Mouse (Mus musculus): ENCODE measurements around the gene Cstb. TPM values are rescaled to one million over a fixed set of nuclear protein-coding genes. Genes with fewer than 3 reads are reported as not detected.

The Cstb gene
- polyA plus RNA-seq, 1 experiment from 2014 or later: 123 TPM

DNA sequence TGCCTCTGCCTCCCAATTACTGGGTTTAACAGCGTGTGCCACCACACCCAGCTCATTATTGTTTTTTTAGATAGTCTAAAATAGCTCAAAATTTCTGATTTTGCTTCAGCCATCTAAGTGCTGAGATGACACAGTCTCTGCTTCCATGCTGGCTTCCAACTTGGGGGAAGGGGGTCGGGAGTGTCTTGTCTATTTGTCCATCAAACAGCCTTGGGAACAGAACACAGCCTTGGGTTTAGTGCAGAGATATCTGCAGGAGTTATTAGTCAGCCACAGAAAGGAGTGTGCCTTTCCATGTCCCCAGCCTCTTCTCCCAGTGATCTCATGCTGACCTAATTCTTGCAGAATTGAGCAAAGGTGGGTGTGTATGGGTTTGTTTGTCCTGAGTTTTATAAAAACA, 6.7 kb upstream of the Cstb start:
- 85% methylated on average over 2 of the region's 2 CpGs for WGBS

DNA sequence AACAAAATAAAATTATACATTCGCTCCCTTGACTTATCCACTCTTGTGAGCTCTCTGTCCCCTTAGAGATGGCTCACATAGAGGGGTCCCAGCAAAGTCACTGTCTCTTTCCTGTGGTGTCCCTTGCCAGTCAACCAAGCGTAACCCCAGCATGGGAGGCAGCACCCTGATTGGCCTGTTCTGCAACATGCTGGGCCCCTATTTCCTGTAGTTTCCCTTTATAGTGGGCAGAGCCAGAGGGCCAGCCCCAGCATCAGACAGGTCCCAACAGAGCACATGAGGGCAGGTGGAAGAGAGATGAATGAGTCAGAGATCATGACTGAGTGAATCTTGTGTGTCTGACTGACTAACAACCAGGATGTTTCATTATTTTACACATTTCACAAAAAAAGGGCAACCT, 4.5 kb upstream of the Cstb start:
- ATAC-seq (ENCODE audit: insufficient number of reproducible peaks, low FRiP score): no peak

More for the DNA sequence above, 6.7 kb upstream of the Cstb start:
- no peak overlapping the region for H3K4me3 ChIP-seq
- no peak for ATAC-seq (ENCODE audit: insufficient number of reproducible peaks, low FRiP score)
- no peaks in the 10 kb centered on the region for H3K27me3 ChIP-seq (replicated peaks)
- H3K9me3 ChIP-seq (replicated peaks): no peaks in the 10 kb centered on the region
- no peak overlapping the region for H3K4me2 ChIP-seq
- no peaks in the 10 kb centered on the region for H3K4me1 ChIP-seq (replicated peaks)
- no peaks in the 10 kb centered on the region for H3K36me3 ChIP-seq
- no peak overlapping the region for H3K9ac ChIP-seq
- H3K27ac ChIP-seq (ENCODE audit: poor library complexity, severe bottlenecking): no peak overlapping the region

DNA sequence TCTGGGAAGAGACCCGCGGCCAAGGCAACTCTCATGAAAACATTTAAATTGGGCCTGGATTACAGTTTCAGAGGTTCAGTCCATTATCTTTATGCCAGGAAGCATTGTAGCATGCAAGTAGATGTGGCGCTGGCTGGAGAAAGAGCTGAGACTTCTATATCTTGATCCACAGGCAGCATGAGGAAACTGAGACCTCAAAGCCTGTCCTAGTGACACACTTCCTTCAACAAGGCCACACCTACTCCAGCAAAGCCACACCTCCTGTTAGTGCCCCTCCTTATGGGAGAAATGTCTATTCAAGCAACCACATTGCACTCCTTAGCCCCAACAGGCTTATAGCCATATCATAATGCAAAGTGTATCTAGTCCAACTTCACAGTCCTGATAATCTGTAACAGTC, 2.9 kb upstream of the Cstb start:
- no peak overlapping the region for H3K4me3 ChIP-seq
- H3K27me3 ChIP-seq (replicated peaks): no peaks in the 10 kb centered on the region
- 84% methylated on average over 3 of the region's 3 CpGs for WGBS
- peaks cover 7% of the 10 kb centered on the region for H3K36me3 ChIP-seq
- no peak overlapping the region for H3K27ac ChIP-seq (ENCODE audit: poor library complexity, severe bottlenecking)
- ATAC-seq (ENCODE audit: insufficient number of reproducible peaks, low FRiP score): no peak
- H3K4me2 ChIP-seq: no peak overlapping the region
- H3K9ac ChIP-seq: no peak overlapping the region
- H3K9me3 ChIP-seq (replicated peaks): no peaks in the 10 kb centered on the region
- H3K4me1 ChIP-seq (replicated peaks): peaks cover 12% of the 10 kb centered on the region

More for the DNA sequence above, 4.5 kb upstream of the Cstb start:
- H3K27me3 ChIP-seq (replicated peaks): no peaks in the 10 kb centered on the region
- no peak overlapping the region for H3K4me2 ChIP-seq
- no peaks in the 10 kb centered on the region for H3K9me3 ChIP-seq (replicated peaks)
- H3K27ac ChIP-seq (ENCODE audit: poor library complexity, severe bottlenecking): no peak overlapping the region
- 80% methylated on average over 2 of the region's 2 CpGs for whole genome bisulfite sequencing
- peaks cover 5% of the 10 kb centered on the region for H3K4me1 ChIP-seq (replicated peaks)
- no peak overlapping the region for H3K9ac ChIP-seq
- no peak overlapping the region for H3K4me3 ChIP-seq
- no peaks in the 10 kb centered on the region for H3K36me3 ChIP-seq

DNA sequence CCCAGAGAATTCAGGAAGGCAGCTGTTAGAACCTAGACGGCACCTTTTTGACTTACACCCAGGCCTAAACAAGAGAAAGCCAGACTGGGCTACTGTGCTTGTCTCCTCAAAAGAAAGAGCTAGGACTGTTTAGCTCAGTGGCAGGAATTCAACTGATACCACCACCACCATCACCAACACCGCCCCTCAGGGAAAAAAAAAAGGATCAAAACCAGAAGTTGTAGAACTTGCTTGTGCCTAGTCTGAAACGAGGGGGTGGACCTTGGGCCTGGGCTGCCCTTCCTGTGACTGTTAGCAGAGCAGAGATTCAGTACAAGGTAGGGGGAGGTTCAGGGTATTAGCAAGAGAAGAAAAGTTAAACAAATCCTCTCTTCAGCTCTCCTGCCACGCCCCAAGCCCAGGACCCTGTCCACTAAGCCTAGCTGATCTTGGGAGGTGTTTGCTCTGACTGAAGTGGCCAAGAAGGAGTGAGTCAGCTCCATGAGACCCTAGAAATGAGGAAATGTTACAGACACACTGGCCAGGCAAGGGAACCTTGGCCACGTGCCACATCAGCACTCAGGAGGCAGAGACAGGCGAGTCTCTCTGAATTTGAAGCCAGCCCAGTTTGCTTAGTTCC, 757 bp downstream of the Cstb start:
- H3K36me3 ChIP-seq: peaks cover 21% of the 10 kb centered on the region
- ATAC-seq (ENCODE audit: insufficient number of reproducible peaks, low FRiP score): no peak; the same call in 1 of the 2 replicates
- H3K27ac ChIP-seq (ENCODE audit: poor library complexity, severe bottlenecking): peak overlapping the region; percentile 52
- no peaks in the 10 kb centered on the region for H3K9me3 ChIP-seq (replicated peaks)
- H3K4me3 ChIP-seq: peak overlapping the region; percentile 65
- peak overlapping the region; percentile 83 for H3K4me2 ChIP-seq
- H3K4me1 ChIP-seq (replicated peaks): peaks cover 12% of the 10 kb centered on the region
- 49% methylated on average over 6 of the region's 6 CpGs for WGBS
- H3K27me3 ChIP-seq (replicated peaks): no peaks in the 10 kb centered on the region
- peak overlapping the region; percentile 83 for H3K9ac ChIP-seq

DNA sequence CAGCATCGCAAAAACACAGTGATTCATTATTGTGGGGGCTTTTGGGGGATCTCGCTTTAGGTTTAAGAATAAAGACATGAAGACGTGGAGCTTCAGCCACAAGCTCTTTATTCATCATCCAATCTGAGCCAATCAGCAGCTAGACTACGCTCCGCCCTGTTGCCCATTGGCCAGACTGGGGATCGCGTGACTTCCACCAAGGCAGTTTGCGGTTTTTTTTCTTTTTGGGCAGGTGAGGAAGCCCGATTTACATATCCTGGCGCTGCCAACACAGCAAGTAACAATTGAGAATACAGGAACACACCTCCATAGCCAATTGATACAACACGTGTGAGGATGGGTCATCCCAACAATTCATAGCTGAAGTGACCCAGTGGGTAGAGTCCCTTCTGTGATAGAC, 2.6 kb downstream of the Cstb start:
- no peak overlapping the region for H3K27ac ChIP-seq (ENCODE audit: poor library complexity, severe bottlenecking)
- no peak for ATAC-seq (ENCODE audit: insufficient number of reproducible peaks, low FRiP score)

DNA sequence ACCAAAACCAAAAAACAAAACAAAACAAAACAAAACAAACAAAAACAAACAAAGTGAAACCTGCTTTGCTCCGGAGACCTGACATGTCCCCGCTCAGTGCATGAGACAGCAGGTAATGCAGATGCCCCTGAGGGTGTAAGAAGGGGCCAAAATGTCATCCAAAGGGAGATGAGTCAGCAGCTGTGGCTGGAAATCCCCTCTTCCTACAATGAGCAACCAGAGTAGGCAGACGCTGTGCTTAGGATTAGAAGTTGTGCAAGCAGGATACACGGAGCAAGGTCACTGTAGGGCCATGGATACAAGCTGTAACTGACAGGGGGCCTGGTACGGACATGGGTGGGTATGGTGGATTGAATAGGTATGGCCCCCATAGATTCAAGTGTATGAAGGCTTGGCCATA, 3.7 kb downstream of the Cstb start:
- 85% methylated on average over 5 of the region's 5 CpGs for WGBS

More for the DNA sequence above, 2.6 kb downstream of the Cstb start:
- Histone ChIP-seq H3K27me3 (replicated peaks) (no peaks in the 10 kb centered on the region), H3K4me1 (replicated peaks) (peaks cover 12% of the 10 kb centered on the region), H3K36me3 (peaks cover 21% of the 10 kb centered on the region), H3K4me2 (no peak overlapping the region), H3K4me3 (no peak overlapping the region), H3K9me3 (replicated peaks) (no peaks in the 10 kb centered on the region), H3K9ac (no peak overlapping the region)
- WGBS: 91% methylated on average over 11 of the region's 11 CpGs

DNA sequence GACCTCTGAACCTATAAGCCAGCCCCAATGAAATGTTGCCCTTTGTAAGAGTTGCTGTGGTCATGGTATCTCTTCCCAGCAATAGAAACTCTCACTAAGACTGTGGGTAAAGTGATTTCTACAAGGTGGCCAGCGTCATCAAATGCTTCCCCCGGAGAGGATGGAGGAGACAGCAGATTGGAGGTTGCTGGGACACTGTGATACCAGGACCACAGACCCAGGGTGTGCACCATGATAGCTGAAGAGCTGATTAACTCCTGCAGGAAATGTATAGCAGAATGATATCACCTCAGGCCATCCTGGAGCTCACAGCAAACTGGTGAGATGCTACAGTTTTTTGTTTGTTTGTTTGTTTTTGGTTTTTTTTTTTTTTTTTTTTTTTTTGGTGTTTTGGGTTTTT, 4.3 kb downstream of the Cstb start:
- no peak for ATAC-seq (ENCODE audit: insufficient number of reproducible peaks, low FRiP score)
- 71% methylated on average over 2 of the region's 2 CpGs for WGBS
- Histone ChIP-seq H3K4me1 (replicated peaks) (peaks cover 15% of the 10 kb centered on the region), H3K4me3 (no peak overlapping the region), H3K36me3 (peaks cover 21% of the 10 kb centered on the region), H3K27ac (ENCODE audit: poor library complexity, severe bottlenecking) (no peak overlapping the region), H3K4me2 (no peak overlapping the region), H3K9ac (no peak overlapping the region), H3K9me3 (replicated peaks) (no peaks in the 10 kb centered on the region), H3K27me3 (replicated peaks) (no peaks in the 10 kb centered on the region)

More for the DNA sequence above, 3.7 kb downstream of the Cstb start:
- Histone ChIP-seq H3K4me3 (no peak overlapping the region), H3K4me2 (no peak overlapping the region), H3K9ac (no peak overlapping the region), H3K27ac (ENCODE audit: poor library complexity, severe bottlenecking) (no peak overlapping the region), H3K9me3 (replicated peaks) (no peaks in the 10 kb centered on the region), H3K27me3 (replicated peaks) (no peaks in the 10 kb centered on the region), H3K36me3 (peaks cover 21% of the 10 kb centered on the region), H3K4me1 (replicated peaks) (peaks cover 12% of the 10 kb centered on the region)
- no peak for ATAC-seq (ENCODE audit: insufficient number of reproducible peaks, low FRiP score)

DNA sequence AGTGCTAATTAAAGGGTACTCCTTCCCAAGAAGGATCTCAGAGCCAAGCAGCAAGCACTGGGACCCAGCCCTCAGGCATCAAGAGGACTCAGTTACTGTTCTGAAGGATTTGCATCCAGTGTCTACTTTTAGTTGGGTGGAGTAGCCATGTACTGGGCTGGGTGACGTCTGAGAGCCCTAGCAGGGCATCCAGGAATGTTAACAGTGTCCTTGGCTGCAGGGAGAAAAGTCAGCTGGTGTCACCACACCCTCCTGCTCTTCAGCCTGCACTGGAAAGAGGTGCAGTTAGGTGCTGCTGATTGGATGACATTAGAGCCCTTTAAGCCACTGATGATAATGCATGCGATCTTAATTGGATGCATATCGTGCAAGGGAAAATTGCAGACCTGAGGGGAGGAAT, 7.4 kb downstream of the Cstb start:
- H3K4me3 ChIP-seq: no peak overlapping the region
- no peaks in the 10 kb centered on the region for H3K27me3 ChIP-seq (replicated peaks)
- H3K4me2 ChIP-seq: no peak overlapping the region

DNA sequence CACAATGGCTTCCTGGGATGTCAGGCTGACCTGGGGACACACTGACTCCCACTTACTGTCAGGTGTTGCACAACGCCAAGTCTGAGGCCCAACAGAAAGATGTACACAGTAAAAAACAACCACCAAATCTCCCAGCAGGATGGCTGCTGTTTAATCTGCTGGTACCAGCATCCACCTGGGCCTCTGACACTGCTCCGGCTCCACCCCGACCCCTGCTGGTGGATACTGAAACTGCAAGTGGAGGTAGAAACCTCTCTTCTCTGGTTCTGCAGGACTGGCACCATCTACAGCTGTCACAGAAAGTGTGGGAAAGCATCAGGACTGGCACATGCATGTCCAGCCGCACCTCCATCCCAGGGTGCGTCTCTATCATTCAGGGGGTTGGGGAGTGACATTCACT, 12.6 kb downstream of the Cstb start:
- no peak overlapping the region for H3K4me2 ChIP-seq
- H3K9ac ChIP-seq: no peak overlapping the region
- H3K4me3 ChIP-seq: no peak overlapping the region
- H3K9me3 ChIP-seq (replicated peaks): no peaks in the 10 kb centered on the region
- WGBS: 12% methylated on average over 5 of the region's 5 CpGs
- no peak overlapping the region for H3K27ac ChIP-seq (ENCODE audit: poor library complexity, severe bottlenecking)
- peaks cover 18% of the 10 kb centered on the region for H3K36me3 ChIP-seq
- ATAC-seq (ENCODE audit: insufficient number of reproducible peaks, low FRiP score): no peak
- H3K27me3 ChIP-seq (replicated peaks): no peaks in the 10 kb centered on the region
- 0 out of 2 replicates have a peak, but pooled peaks cover 2% of the 10 kb centered on the region for H3K4me1 ChIP-seq (replicated peaks)

More for the DNA sequence above, 7.4 kb downstream of the Cstb start:
- 0 out of 2 replicates have a peak, but pooled peaks cover 2% of the 10 kb centered on the region for H3K4me1 ChIP-seq (replicated peaks)
- H3K36me3 ChIP-seq: peaks cover 11% of the 10 kb centered on the region
- no peak for ATAC-seq (ENCODE audit: insufficient number of reproducible peaks, low FRiP score)
- WGBS: 62% methylated on average over 3 of the region's 3 CpGs
- no peak overlapping the region for H3K27ac ChIP-seq (ENCODE audit: poor library complexity, severe bottlenecking)
- H3K9me3 ChIP-seq (replicated peaks): no peaks in the 10 kb centered on the region
- H3K9ac ChIP-seq: no peak overlapping the region

DNA sequence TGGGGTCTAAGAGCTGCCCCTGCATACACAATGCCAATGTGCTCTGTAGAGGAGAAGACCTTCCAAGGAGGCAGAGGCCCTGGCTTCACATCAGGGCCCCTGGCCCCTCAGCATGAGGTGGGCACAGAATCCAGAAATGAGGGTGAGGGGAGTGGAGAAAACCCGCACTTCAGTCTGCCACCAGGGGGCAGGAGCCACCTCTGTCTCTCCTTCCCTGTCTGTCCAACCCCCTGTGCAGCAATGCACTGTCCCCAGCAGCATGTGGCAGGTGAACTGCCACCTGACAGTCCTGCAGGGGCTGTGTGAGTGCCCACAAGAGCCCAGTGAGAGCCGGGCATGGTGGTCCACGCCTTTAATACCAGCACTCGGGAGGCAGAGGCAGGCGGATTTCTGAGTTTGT, 14.1 kb downstream of the Cstb start:
- Histone ChIP-seq H3K4me2 (no peak overlapping the region), H3K9me3 (replicated peaks) (no peaks in the 10 kb centered on the region), H3K27me3 (replicated peaks) (no peaks in the 10 kb centered on the region), H3K36me3 (peaks cover 30% of the 10 kb centered on the region), H3K4me3 (no peak overlapping the region), H3K9ac (no peak overlapping the region), H3K27ac (ENCODE audit: poor library complexity, severe bottlenecking) (no peak overlapping the region), H3K4me1 (replicated peaks) (0 out of 2 replicates have a peak, but pooled peaks cover under 1% of the 10 kb centered on the region)
- 55% methylated on average over 5 of the region's 5 CpGs for WGBS
- ATAC-seq (ENCODE audit: insufficient number of reproducible peaks, low FRiP score): no peak

DNA sequence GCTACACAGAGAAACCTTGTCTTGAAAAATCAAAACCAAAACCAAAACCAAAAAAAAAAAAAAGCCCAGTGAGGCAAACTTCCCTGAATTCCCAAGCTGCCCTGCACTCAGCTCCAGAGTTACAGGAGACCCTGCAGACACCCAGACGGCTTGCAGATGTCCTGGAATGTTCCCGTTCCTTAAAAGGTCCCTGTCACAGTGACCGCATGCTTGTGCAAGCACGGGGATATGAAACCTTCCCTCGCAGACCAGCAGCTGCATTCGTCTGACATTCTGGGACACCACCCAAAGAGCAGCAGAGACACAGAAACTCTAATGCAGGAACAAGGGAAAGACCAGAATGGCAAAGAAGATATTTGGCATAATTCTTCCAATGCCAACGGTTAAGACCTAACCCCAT, 14.5 kb downstream of the Cstb start:
- Histone ChIP-seq H3K9me3 (replicated peaks) (no peaks in the 10 kb centered on the region), H3K9ac (no peak overlapping the region), H3K4me1 (replicated peaks) (no peaks in the 10 kb centered on the region), H3K4me3 (no peak overlapping the region), H3K27me3 (replicated peaks) (no peaks in the 10 kb centered on the region), H3K27ac (ENCODE audit: poor library complexity, severe bottlenecking) (no peak overlapping the region), H3K36me3 (peaks cover 33% of the 10 kb centered on the region), H3K4me2 (no peak overlapping the region)
- WGBS: 85% methylated on average over 7 of the region's 7 CpGs
- no peak for ATAC-seq (ENCODE audit: insufficient number of reproducible peaks, low FRiP score)

DNA sequence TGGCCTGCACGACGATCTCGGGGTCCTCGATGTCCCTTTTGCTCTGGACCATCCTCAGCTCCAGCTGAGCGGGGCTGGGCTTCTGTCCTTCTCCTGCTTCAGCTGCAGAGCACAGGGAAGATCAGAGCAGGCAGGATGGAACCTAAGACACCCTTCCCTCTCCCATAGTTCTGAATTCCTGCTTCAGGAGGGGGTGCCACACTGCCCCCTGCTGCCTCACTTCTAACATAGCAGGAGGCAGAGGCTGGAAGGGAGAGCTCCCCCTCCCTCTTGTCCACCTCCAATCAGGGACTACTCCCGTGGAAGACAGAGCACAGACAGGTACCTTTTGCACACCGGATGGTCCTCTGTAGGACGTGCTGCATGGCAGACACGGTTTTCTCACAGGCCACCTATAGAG, 15.3 kb downstream of the Cstb start:
- Histone ChIP-seq H3K4me2 (no peak overlapping the region), H3K9ac (no peak overlapping the region), H3K9me3 (replicated peaks) (no peaks in the 10 kb centered on the region), H3K36me3 (peaks cover 38% of the 10 kb centered on the region), H3K27me3 (replicated peaks) (no peaks in the 10 kb centered on the region), H3K4me3 (no peak overlapping the region), H3K4me1 (replicated peaks) (no peaks in the 10 kb centered on the region), H3K27ac (ENCODE audit: poor library complexity, severe bottlenecking) (no peak overlapping the region)
- WGBS: 62% methylated on average over 9 of the region's 9 CpGs
- no peak for ATAC-seq (ENCODE audit: insufficient number of reproducible peaks, low FRiP score)

All from heart, embryonic 12.5 days (tissue).